Mouse (Mus musculus): ENCODE data around the gene Tcte1.

The Tcte1 gene

GRCm38 (mm10) chr17:45511757-45512156, 11.5 kb upstream of the Tcte1 start:
- no peak for DNase-seq (ENCODE audit: low spot score in 2 of 2)

DNA sequence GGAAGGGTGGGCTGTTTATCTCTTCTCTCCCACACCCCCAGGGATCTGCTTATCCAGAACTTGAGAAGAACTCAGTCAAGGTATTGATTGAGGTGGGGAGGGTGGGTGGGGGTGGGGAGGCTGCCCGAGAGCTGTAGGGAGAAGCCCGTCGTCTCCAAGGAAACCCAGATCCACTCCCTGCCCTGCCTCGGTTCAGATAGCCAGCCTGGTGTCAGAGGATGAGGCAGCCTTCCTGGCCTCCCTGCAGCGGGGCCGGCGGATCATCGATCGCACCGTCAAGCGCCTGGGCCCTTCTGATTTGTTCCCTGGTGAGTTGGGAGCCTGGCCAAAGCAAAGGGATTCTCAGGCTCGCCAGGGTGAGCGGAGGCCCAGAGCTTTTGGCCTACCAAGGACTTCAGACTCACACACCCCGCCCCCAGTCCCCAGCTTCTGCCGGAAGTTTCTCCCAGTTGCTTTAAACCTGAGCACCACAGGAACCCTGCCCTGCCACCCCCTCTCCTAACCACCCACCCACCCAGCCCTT, 8.0 kb upstream of the Tcte1 start:
- DNase-seq (ENCODE audit: low spot score in 2 of 2) = no peak

DNA sequence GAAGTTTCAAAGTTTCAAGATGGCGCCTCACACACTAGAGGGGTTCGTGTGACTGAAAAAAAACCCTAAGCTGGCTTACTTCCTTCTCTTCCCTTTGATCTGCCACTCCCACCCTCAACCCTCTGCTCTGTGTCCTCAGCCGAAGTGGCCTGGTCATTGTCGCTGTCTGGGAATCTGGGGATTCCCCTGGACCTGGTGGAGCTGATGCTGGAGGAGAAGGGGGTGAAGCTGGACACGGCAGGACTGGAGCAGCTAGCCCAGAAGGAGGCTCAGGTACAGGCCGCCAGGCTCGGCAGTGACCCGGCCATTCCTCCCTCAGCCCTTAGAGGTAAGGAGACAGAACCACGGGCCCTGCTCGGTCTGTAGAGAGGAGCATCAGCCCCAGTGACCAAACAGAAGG, 7.4 kb upstream of the Tcte1 start:
- DNase-seq (ENCODE audit: low spot score in 2 of 2) = no peak

- peak in 1 of 2 experiments; percentile 69 for DNase-seq (ENCODE audit: low spot score in 2 of 2)
These were observed 6.7 kb upstream of the Tcte1 start for GRCm38 (mm10) chr17:45516488-45516887.

GRCm38 (mm10) chr17:45517135-45517534, 6.1 kb upstream of the Tcte1 start:
- no peak for DNase-seq (ENCODE audit: low spot score in 2 of 2)

DNA sequence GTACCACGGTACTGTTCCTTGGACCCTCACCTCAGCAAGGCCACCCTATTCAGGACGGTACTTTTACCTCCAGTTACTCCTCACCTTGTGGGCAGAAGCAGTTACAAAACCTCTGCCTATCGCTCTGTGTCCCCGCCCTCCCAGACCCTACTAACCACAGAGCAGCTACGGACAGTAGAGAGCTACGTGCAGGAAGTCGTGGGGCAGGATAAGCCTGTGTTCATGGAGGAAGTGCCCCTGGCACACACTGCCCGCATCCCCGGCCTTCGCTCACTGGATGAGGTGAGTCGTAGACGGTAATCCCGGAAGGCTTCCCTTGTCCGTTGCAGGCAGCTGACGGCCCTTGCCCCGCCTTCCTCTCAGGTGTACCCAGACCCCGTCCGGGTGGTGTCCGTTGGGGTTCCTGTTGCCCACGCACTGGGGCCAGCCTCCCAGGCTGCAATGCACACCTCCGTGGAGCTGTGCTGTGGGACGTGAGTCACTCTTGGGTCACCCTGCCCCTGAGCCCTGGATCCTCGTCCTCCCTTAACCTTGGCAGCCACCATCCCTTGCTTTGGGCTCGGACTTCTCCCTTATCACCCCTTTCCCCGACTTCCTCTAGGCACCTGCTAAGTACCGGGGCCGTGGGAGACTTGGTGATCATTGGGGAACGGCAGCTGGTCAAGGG, 5.6 kb upstream of the Tcte1 start:
- DNase-seq (ENCODE audit: low spot score in 2 of 2) = no peak

- no peak for DNase-seq (ENCODE audit: low spot score in 2 of 2)
These were observed 4.3 kb upstream of the Tcte1 start for GRCm38 (mm10) chr17:45518766-45519475.

DNA sequence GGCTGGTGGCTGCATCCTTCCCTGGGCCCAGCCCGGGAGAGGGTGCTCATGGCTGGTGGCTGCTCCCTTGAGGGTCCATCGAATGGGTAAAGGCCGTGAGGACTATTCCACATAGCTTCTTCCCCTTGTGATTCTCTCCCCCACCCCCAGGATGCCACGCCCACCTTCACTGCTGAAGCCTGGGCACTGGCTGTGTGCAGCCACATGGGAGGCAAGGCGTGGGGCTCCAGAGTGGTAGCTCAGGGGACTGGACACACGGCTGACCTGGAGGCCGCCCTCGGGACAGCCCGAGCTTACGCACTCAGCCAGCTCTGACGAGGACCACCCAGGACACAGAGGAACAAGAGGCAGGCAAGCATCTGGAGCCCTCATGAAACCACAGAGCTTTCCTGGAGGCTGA, 3.1 kb upstream of the Tcte1 start:
- no peak for DNase-seq (ENCODE audit: low spot score in 2 of 2)

GRCm38 (mm10) chr17:45524961-45525360, 1.7 kb downstream of the Tcte1 start:
- DNase-seq (ENCODE audit: low spot score in 2 of 2) = no peak

- no peak for DNase-seq (ENCODE audit: low spot score in 2 of 2)
These were observed 3.3 kb downstream of the Tcte1 start for GRCm38 (mm10) chr17:45526571-45526970.

DNA sequence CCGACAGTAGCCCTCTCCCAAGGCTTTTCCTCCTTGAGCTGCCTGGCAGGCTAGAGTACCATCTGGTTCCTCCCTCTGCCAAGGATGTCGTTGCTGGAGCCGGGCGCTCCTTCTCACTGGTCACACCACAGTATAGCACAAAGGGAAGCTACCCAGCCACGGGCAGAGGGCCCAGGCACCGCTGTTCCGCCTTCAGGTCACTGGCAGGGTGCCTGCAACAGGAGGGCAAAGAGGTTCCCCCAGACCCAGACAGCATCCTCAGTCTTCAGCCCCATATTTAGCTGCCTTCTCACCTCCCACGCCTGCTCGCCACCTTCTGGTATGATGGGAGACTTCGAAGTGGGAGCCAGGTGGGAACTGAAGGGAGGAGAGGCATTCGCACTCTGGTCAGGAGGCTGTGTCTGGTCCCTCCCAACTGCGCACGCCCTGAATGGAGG, 7.1 kb downstream of the Tcte1 start:
- DNase-seq (ENCODE audit: low spot score in 2 of 2) = peak; percentile 40 to 69

DNA sequence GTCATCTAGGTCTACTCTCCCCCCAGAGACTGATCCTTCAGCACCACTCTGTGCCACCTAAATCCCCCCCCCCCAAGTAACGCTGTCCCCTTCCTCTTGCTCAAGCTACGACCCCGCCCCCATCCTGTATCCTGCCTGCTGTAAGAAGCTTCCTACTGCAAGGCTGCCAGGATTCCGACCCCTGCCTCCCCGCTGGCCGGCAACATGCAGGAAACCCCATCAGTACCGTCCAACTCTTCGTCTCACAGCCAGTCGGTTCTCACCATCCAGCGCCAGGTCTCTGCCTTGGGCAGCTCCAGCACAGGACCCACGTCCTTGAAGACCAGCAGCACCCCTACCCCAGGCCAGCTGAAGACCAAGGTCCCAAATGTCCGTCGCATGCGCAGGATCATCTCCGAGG, 9.7 kb downstream of the Tcte1 start:
- DNase-seq (ENCODE audit: low spot score in 2 of 2) = no peak

DNA sequence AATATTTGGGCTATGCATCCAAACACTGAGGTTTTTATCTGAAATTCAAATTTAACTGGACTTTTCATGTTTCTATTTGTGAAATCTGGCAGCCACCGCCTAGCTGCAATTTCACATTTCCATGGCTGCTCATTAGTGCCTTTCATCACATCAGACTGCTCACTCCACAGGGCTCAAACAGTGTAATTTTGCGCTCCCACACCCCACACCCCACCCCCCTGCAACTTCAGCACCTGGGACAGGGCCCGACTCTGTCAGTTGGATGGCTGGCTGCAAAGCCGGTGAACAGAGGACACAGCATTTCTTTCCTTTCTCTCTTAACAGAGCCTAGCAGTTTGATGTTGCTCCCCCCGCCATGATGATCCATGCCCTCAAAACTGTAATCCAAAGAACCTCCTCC, 13.0 kb downstream of the Tcte1 start:
- DNase-seq (ENCODE audit: low spot score in 2 of 2) = no peak

DNA sequence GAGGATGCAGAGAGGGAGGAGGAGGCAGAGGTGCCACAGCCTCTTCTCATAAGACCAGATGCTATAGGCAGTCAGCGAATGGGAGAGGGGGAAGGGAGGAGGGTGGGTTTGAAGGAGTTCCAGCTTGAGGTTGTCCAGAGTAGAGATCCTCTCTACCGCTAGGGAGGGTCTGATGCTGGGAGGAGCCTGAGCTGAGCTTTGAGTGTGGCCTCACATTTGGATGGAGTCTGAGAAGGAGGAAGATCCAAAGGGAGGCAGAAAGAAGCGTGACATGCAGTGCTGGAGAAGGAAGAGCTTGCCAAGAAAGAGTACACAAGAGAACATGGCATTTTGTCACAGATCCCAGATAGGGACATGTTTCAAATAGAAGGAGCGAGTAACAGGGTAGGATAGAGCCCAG, 15.2 kb downstream of the Tcte1 start:
- no peak for DNase-seq (ENCODE audit: low spot score in 2 of 2)

- no peak for DNase-seq (ENCODE audit: low spot score in 2 of 2)
These were observed 16.4 kb downstream of the Tcte1 start for GRCm38 (mm10) chr17:45539664-45540063.

DNA sequence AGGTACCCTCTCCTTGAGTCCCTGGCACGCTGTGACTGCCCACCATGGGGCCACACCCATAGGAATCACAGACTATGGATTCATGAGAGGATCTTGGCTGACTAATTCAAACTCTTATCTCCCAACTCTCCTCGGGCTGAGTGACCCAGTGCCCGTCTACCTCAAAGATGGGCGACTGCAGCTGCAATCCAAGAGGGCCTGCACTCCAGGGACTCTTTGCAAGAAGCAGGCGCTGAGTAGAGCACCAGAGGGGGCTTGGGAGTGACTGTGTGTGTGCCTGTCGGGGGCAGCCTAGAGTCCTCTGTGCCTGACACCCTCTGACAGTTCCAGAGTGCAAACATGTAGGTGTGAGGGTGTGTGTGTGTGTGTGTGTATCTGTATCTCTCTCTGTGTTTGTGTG, 18.9 kb downstream of the Tcte1 start:
- no peak for DNase-seq (ENCODE audit: low spot score in 2 of 2)

DNA sequence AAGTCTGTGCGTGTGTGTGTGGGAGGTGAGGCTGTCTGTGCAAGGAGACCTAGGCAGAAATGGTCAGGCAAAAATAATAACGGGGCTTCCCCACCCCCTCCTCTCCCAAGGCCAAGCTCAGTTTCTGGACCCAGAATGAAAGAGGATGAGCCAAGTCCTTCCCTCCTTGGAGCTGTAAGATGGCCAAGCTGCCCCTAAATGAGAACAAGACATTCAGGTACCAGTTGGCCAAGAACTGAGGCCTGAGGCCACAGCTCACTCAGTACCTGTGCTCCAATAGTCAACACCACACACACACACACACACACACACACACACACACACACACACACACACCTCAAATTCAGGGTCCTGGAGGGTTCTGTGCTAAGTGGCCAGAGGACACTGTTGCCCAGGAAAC, 19.5 kb downstream of the Tcte1 start:
- DNase-seq (ENCODE audit: low spot score in 2 of 2) = no peak

DNA sequence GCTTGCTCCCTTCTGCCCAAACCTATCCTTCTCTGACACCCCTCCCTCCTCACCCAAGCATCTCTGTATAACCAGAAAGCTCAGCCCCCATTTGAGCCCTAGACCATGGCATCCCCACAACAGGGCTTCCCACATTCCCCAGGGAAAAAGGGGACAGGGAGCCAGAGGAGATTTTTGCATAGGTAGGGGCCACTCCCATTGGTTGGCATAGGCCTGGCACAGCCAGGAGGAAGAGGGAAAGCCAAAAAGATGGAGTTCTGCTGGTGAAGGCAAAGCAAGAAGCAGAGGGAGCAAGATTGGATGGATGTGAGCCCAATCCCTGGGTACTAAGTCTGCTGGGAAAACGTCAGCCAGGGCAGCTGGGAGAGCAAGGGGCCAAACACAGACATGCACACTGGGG, 19.9 kb downstream of the Tcte1 start:
- no peak for DNase-seq (ENCODE audit: low spot score in 2 of 2)

GRCm38 (mm10) chr17:45544001-45544872, 21.0 kb downstream of the Tcte1 start:
- DNase-seq (ENCODE audit: low spot score in 2 of 2) = no peak

DNA sequence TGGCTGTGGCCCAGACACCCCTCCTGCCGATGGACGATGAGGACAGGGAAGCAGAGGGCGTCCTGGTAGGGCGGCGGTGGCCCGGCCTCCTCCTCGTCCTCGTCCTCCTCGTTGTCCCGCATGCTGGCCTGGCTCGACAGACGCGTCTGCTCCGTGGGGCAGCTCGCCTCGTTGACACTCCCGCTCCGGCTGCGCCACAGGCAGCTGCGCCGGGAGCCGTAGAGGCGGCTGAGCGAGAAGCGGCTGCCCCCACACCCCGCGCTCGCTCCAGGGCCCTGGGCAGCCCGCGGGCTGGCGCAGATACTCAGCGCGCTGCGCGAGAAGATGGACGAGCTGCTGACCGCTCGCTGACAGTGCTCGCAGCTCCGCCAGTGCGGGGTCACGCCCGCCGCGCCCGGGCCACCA, 21.6 kb downstream of the Tcte1 start:
- DNase-seq (ENCODE audit: low spot score in 2 of 2) = no peak

- no peak for DNase-seq (ENCODE audit: low spot score in 2 of 2)
These were observed 22.2 kb downstream of the Tcte1 start for GRCm38 (mm10) chr17:45545278-45545961.

DNA sequence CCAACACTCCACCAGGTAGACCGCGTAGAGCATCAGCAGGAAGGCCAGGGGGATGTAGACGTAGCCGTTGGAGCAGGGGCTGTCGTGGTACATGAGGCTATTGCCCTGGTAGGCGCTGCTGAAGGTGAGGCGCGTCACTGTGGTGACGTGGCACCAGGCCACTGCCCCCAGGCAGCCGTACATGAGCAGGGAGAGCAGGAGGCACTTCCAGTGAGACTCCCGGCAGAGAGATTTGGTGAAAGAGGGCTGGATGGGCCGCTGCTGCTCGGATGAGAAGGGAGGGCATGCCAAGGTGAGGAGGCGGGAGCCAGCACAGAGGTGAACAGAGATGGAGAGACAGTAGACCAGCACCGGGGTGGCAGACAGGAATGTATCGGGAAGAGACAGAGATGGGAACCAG, 23.7 kb downstream of the Tcte1 start:
- DNase-seq (ENCODE audit: low spot score in 2 of 2) = no peak
